Mouse (Mus musculus): ENCODE measurements around the gene Lhx6.

DNA sequence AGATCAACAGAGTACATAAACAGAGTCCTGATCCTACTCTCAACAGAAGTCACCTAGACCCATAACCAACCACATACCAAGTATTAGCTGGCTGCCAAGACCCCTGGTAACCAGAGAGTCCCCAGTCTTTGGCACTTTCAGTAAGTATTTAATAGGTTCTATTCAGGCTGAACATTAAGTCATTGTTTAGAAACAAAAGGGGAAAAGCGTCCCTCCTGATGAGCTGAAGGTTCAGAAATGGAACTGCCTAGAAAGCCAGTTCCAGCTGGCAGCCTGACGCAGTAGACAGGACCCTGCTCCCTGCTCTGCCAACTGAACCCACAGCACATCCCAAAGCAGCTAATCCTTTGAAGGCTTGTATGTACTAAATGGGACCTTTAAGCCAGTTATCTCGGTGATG lies 16.0 kb downstream of the Lhx6 start:
- TF ChIP-seq CTCF (IDR thresholded peaks at IDR 0.05) (no peak), EP300 (IDR thresholded peaks at IDR 0.05) (no peak)

All from lung, postnatal 0 days (tissue).